9 mouse cellular contexts compared by ENCODE assay signal in genomic region chr10:25016110-25016509, GRCm38 (mm10).
A peak's percentile ranks its signal among the peaks of the same experiment; 100 is the strongest.
DNase-seq lines count a peak whose midpoint lies in the region; ATAC-seq and TF ChIP-seq lines count a peak whose summit lies in the region.
"Had no signal": no experiment of that assay in that cellular context is flagged by ENCODE, and none has a peak within 500 bp of the region (broad histone marks: within the 10 kb centered on the region; RNA-seq: fewer than 3 reads in every experiment).

No protein-coding gene starts in this region.

- H3K27me3 ChIP-seq in forebrain, embryonic 16.5 days (replicated peaks; ENCODE audit: control insufficient read depth, insufficient read depth, low read length): no peaks in the 10 kb centered on the region
- no peaks in the 10 kb centered on the region for H3K27me3 ChIP-seq in lung, postnatal 0 days (replicated peaks; ENCODE audit: insufficient read depth, low read length)

- no peak for TF ChIP-seq CTCF in lung, postnatal 0 days (IDR thresholded peaks at IDR 0.05)

- no peak overlapping the region for H3K4me3 ChIP-seq in forebrain, embryonic 16.5 days (replicated peaks; ENCODE audit: low read length)
- no peak overlapping the region for H3K4me3 ChIP-seq in lung, postnatal 0 days (ENCODE audit: low read depth, low read length)

- H3K9ac ChIP-seq in forebrain, embryonic 16.5 days (replicated peaks; ENCODE audit: low read depth, low read length): no peak overlapping the region
- H3K9ac ChIP-seq in lung, postnatal 0 days (replicated peaks; ENCODE audit: low read depth): no peak overlapping the region

- no peak for TF ChIP-seq EP300 in lung, postnatal 0 days (IDR thresholded peaks at IDR 0.05)

- no peaks in the 10 kb centered on the region for H3K9me3 ChIP-seq in forebrain, embryonic 16.5 days (ENCODE audit: control insufficient read depth, low read length)
- no peaks in the 10 kb centered on the region for H3K9me3 ChIP-seq in lung, postnatal 0 days (ENCODE audit: low read length)

- peak; percentile 62 for ATAC-seq in forebrain, embryonic 16.5 days
- ATAC-seq in lung, postnatal 0 days: no peak
- ATAC-seq in monocyte, adult 5-6 weeks (replicated peaks; ENCODE audit: insufficient number of reproducible peaks, low FRiP score, low TSS enrichment, poor library complexity, severe bottlenecking): no peak

- no peak overlapping the region for H3K27ac ChIP-seq in forebrain, embryonic 16.5 days (ENCODE audit: low read length)
- no peak overlapping the region for H3K27ac ChIP-seq in lung, postnatal 0 days (ENCODE audit: low read length)

- no peaks in the 10 kb centered on the region for H3K4me1 ChIP-seq in forebrain, embryonic 16.5 days (replicated peaks; ENCODE audit: control insufficient read depth, insufficient read depth, low read length)
- H3K4me1 ChIP-seq in lung, postnatal 0 days (ENCODE audit: insufficient read depth, low read depth, low read length): no peaks in the 10 kb centered on the region

- H3K4me2 ChIP-seq in forebrain, embryonic 16.5 days (ENCODE audit: low read length): no peak overlapping the region
- H3K4me2 ChIP-seq in lung, postnatal 0 days (replicated peaks; ENCODE audit: low read depth, low read length): no peak overlapping the region

- no peaks in the 10 kb centered on the region for H3K36me3 ChIP-seq in forebrain, embryonic 16.5 days (ENCODE audit: control insufficient read depth, insufficient read depth)
- no peaks in the 10 kb centered on the region for H3K36me3 ChIP-seq in lung, postnatal 0 days (ENCODE audit: insufficient read depth, low read length)

- peak; percentile 16 for DNase-seq in heart, postnatal 4 days
- no peak for DNase-seq in heart, adult 11 months
- DNase-seq in Muller cell, postnatal 12 days (ENCODE audit: inconsistent ontology term): peak; percentile 66
- peak; percentile 35 for DNase-seq in adrenal gland, postnatal 25 days
- no peak for DNase-seq in lung, postnatal 0 days (ENCODE audit: low spot score)
- DNase-seq in urinary bladder, postnatal 4 days (ENCODE audit: low spot score in 2 of 2): no peak
- DNase-seq: kidney, adult 11 months had no signal

- 38% methylated on average over 9 of the region's 9 CpGs for WGBS in forebrain, embryonic 16.5 days
- WGBS in lung, postnatal 0 days: 67% methylated on average over 9 of the region's 9 CpGs

Comparison
In these comparisons a context has a peak if more than half of its experiments do, and no peak if none do; other contexts are left out.
1. DNase-seq: peak in heart, postnatal 4 days (single experiment), Muller cell, postnatal 12 days (single experiment) and adrenal gland, postnatal 25 days (single experiment); none in heart, adult 11 months (single experiment), lung, postnatal 0 days (single experiment) and urinary bladder, postnatal 4 days (0 of 2).